Mouse (Mus musculus) liver, embryonic 14.5 days (tissue): ENCODE data around the gene Mtmr14.

Source experiments
- CTCF ChIP-seq: IDR thresholded peaks from 2 replicates; pipeline ENCODE4 v1.5.1; 2016; ENCODE audit warnings: antibody characterized with exemption, low read depth, control low read depth
- EP300 ChIP-seq: IDR thresholded peaks from 2 replicates; pipeline ENCODE4 v1.6.1; 2016; ENCODE audit warnings: antibody characterized with exemption, low read depth

DNA sequence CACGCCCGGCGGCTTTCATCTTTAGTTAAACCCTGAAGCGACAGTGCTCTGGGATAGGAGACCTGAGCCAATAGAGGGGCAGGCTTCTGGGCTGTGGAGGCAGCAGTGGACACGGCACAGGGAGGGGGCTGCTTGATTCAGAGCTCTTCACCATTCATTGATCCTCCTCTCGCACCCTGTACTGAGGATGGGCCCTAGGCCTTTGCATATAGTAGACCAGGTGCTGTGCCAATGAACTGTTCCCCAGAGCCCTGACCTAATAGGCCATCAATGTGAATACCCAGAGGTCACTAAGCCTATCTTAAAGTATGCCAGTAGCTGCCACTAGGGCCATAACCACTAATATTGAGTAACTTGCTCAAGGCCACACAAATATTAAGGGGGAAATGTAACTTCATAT is 44.0 kb downstream of the Mtmr14 start:
- no peak for TF ChIP-seq CTCF
- no peak for TF ChIP-seq EP300
